Mouse (Mus musculus): ENCODE data around the gene Gm4450. TPM values are rescaled to one million over a fixed set of nuclear protein-coding genes. Genes with fewer than 3 reads are reported as not detected.

The Gm4450 gene
- polyA plus RNA-seq, 2 experiments = not detected

DNA sequence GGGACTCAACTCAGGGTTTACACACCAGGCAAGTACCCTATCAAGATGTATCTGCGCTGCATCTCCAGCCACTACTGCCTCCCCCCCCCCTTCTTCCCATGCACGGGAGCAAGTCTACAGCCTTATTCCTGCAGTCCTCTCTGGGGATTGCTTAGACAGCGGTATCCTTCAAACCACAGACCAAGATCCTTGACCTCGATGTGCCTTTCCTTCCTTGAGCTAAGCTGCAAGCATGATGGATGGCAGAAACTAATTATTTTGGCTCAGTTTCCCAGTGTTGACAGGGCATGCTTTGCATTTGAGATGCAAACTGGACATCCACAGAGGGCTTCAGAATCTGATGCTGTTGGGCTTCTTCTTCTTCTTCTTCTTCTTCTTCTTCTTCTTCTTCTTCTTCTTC lies 34.0 kb downstream of the Gm4450 start:
- DNase-seq (ENCODE audit: low spot score) = no peak
- no peak for TF ChIP-seq POLR2A (IDR thresholded peaks at IDR 0.05; ENCODE audit: borderline replicate concordance, extremely low read depth, insufficient read depth, insufficient read length)
- H3K27ac ChIP-seq (replicated peaks; ENCODE audit: low read depth, low read length) = no peak overlapping the region
- H3K9ac ChIP-seq (ENCODE audit: low read depth, low read length, severe bottlenecking) = no peak overlapping the region
- H3K9me3 ChIP-seq (ENCODE audit: control insufficient read depth, low read length) = no peaks in the 10 kb centered on the region
- no peak overlapping the region for H3K4me3 ChIP-seq (replicated peaks; ENCODE audit: low read length)
- H3K4me2 ChIP-seq (replicated peaks; ENCODE audit: low read depth, low read length, severe bottlenecking) = no peak overlapping the region
- peaks cover 10% of the 10 kb centered on the region for H3K27me3 ChIP-seq (ENCODE audit: control insufficient read depth, insufficient read depth, low read length)
- ATAC-seq (ENCODE audit: low FRiP score, low read depth) = no peak
- H3K36me3 ChIP-seq (ENCODE audit: control insufficient read depth, insufficient read depth, low read length) = no peaks in the 10 kb centered on the region
- WGBS = 87% methylated on average over 4 of the region's 4 CpGs
- peaks cover under 1% of the 10 kb centered on the region; the same call in 1 of the 2 replicates for H3K4me1 ChIP-seq (ENCODE audit: control insufficient read depth, insufficient read depth, low read length)

DNA sequence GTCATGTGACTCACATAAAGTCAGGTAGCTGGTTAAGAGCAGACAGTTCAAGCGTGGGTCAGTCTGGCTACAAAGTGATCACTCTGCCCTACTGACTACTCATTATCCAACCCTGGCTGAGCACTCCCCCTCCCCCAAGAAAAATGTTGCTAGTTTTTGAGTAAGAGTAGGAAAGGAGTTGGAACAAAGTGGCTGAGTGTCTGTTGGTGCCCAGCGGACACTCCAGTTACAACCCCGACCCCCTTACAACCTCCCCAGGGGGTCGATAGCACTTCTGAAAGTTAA lies 37.2 kb downstream of the Gm4450 start:
- H3K9ac ChIP-seq (ENCODE audit: low read depth, low read length, severe bottlenecking) = no peak overlapping the region
- H3K27ac ChIP-seq (replicated peaks; ENCODE audit: low read depth, low read length) = no peak overlapping the region
- no peaks in the 10 kb centered on the region for H3K27me3 ChIP-seq (ENCODE audit: control insufficient read depth, insufficient read depth, low read length)
- DNase-seq (ENCODE audit: low spot score) (no peak), ATAC-seq (ENCODE audit: low FRiP score, low read depth) (no peak)
- no peak for TF ChIP-seq POLR2A (IDR thresholded peaks at IDR 0.05; ENCODE audit: borderline replicate concordance, extremely low read depth, insufficient read depth, insufficient read length)
- no peaks in the 10 kb centered on the region for H3K9me3 ChIP-seq (ENCODE audit: control insufficient read depth, low read length)
- peaks cover 4% of the 10 kb centered on the region; the same call in 1 of the 2 replicates for H3K4me1 ChIP-seq (ENCODE audit: control insufficient read depth, insufficient read depth, low read length)
- H3K4me2 ChIP-seq (replicated peaks; ENCODE audit: low read depth, low read length, severe bottlenecking) = no peak overlapping the region
- WGBS = 26% methylated on average over 4 of the region's 4 CpGs
- no peak overlapping the region for H3K4me3 ChIP-seq (replicated peaks; ENCODE audit: low read length)
- H3K36me3 ChIP-seq (ENCODE audit: control insufficient read depth, insufficient read depth, low read length) = no peaks in the 10 kb centered on the region

DNA sequence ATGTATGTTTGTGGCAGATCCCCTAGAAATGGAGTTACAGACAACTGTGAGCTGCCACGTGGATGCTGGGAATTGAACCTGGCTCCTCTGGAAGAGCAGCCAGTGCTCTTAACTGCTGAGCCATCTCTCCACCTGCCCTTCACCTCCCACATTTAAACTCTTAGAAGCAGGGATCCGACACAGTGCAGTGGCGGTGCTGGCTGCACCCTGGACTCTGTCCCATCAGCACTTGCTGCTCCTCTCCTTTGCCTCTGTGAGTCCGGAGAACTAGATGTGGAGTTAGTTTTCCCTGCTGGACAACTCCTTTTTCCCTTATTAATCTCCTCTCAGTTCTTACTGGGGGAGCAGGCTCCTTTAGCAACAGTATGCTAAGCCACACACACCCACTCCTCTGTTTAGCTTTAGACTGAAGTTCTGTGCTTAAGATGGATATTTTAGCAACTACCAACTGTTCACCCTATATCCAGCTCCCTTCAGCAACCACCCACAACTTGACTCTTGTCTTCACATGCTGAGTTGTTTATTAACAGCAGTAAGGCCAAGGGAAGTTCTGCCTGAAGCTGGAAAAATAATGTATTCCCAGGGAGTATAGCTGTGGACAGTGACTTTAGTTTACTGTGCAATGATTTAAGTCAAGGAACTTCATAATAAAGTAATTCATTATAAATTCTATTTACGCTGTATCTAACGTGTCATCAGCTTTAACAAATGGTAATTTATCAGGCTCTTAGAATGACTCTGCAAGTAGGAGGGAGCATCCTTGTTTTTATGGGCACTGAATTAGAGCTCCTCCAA lies 37.7 kb downstream of the Gm4450 start:
- H3K27ac ChIP-seq (replicated peaks; ENCODE audit: low read depth, low read length) = no peak overlapping the region
- ATAC-seq (ENCODE audit: low FRiP score, low read depth) (no peak), DNase-seq (ENCODE audit: low spot score) (no peak)
- no peak overlapping the region for H3K9ac ChIP-seq (ENCODE audit: low read depth, low read length, severe bottlenecking)
- no peak overlapping the region for H3K4me3 ChIP-seq (replicated peaks; ENCODE audit: low read length)
- H3K27me3 ChIP-seq (ENCODE audit: control insufficient read depth, insufficient read depth, low read length) = no peaks in the 10 kb centered on the region
- WGBS = 49% methylated on average over 6 of the region's 6 CpGs
- TF ChIP-seq POLR2A (IDR thresholded peaks at IDR 0.05; ENCODE audit: borderline replicate concordance, extremely low read depth, insufficient read depth, insufficient read length) = no peak
- no peaks in the 10 kb centered on the region for H3K36me3 ChIP-seq (ENCODE audit: control insufficient read depth, insufficient read depth, low read length)
- H3K4me2 ChIP-seq (replicated peaks; ENCODE audit: low read depth, low read length, severe bottlenecking) = no peak overlapping the region
- peaks cover 4% of the 10 kb centered on the region; the same call in 1 of the 2 replicates for H3K4me1 ChIP-seq (ENCODE audit: control insufficient read depth, insufficient read depth, low read length)
- H3K9me3 ChIP-seq (ENCODE audit: control insufficient read depth, low read length) = no peaks in the 10 kb centered on the region

- no peaks in the 10 kb centered on the region for H3K27me3 ChIP-seq (ENCODE audit: control insufficient read depth, insufficient read depth, low read length)
- H3K9ac ChIP-seq (ENCODE audit: low read depth, low read length, severe bottlenecking) = no peak overlapping the region
- H3K36me3 ChIP-seq (ENCODE audit: control insufficient read depth, insufficient read depth, low read length) = no peaks in the 10 kb centered on the region
- no peaks in the 10 kb centered on the region for H3K9me3 ChIP-seq (ENCODE audit: control insufficient read depth, low read length)
- WGBS = 48% methylated on average over 4 of the region's 4 CpGs
- H3K4me2 ChIP-seq (replicated peaks; ENCODE audit: low read depth, low read length, severe bottlenecking) = no peak overlapping the region
- DNase-seq (ENCODE audit: low spot score) (peak; percentile 53), ATAC-seq (ENCODE audit: low FRiP score, low read depth) (no peak)
- H3K27ac ChIP-seq (replicated peaks; ENCODE audit: low read depth, low read length) = no peak overlapping the region
- no peak overlapping the region for H3K4me3 ChIP-seq (replicated peaks; ENCODE audit: low read length)
- no peak for TF ChIP-seq POLR2A (IDR thresholded peaks at IDR 0.05; ENCODE audit: borderline replicate concordance, extremely low read depth, insufficient read depth, insufficient read length)
- peaks cover 4% of the 10 kb centered on the region; the same call in 1 of the 2 replicates for H3K4me1 ChIP-seq (ENCODE audit: control insufficient read depth, insufficient read depth, low read length)
Observed at GRCm38 (mm10) chr3:98417328-98417727, 39.6 kb downstream of the Gm4450 start.

DNA sequence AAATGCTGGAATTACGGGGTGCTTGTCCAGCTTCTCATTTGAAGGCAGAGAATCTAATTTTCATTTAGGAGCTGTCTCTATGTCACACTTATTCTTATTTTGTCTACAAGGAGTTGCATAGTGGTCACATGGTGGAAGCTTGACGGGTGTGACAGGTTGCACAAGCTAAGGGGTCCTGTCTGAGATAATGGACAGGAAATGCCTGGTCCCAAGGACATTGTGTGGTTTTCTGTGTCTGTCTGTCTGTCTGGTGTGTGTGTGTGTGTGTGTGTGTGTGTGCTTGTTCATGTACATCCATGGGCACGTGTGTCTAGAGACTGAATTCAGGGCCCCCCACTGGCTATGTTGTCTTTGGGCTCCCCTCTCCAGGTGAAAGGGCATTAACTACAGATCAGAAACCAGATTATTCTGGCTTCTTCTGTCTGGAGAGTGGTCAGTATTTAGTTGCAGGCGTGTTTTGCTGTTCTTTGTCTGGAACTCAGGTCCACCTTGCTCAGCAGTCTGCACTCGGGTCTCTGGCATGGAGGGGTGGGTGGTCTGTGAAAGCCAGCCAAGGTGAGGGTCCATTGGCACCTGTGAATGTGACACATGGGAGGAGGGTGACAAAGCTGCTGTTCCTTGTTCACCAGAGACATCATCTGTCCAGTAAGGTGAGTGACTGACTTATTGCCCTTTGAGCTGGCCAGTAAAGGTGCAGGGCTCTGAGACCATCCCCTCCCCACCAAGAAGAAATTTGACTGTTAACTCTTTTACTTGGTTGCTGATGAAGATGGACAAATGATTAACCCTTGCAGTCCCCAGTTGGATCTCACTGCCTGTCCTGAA lies 40.3 kb downstream of the Gm4450 start:
- H3K4me2 ChIP-seq (replicated peaks; ENCODE audit: low read depth, low read length, severe bottlenecking) = no peak overlapping the region
- no peak overlapping the region for H3K9ac ChIP-seq (ENCODE audit: low read depth, low read length, severe bottlenecking)
- DNase-seq (ENCODE audit: low spot score) = no peak
- no peak for ATAC-seq (ENCODE audit: low FRiP score, low read depth)
- peaks cover 4% of the 10 kb centered on the region; the same call in 1 of the 2 replicates for H3K4me1 ChIP-seq (ENCODE audit: control insufficient read depth, insufficient read depth, low read length)
- WGBS = 72% methylated on average over 5 of the region's 5 CpGs
- H3K4me3 ChIP-seq (replicated peaks; ENCODE audit: low read length) = no peak overlapping the region
- no peaks in the 10 kb centered on the region for H3K27me3 ChIP-seq (ENCODE audit: control insufficient read depth, insufficient read depth, low read length)
- H3K36me3 ChIP-seq (ENCODE audit: control insufficient read depth, insufficient read depth, low read length) = no peaks in the 10 kb centered on the region
- no peak overlapping the region for H3K27ac ChIP-seq (replicated peaks; ENCODE audit: low read depth, low read length)
- TF ChIP-seq POLR2A (IDR thresholded peaks at IDR 0.05; ENCODE audit: borderline replicate concordance, extremely low read depth, insufficient read depth, insufficient read length) = no peak
- H3K9me3 ChIP-seq (ENCODE audit: control insufficient read depth, low read length) = no peaks in the 10 kb centered on the region
